Mouse (Mus musculus) adrenal gland, adult 18-20 months (tissue): ENCODE results near the gene Slc25a44. TPM values are rescaled to one million over a fixed set of nuclear protein-coding genes. Genes with fewer than 3 reads are reported as not detected.
"Not testable (repeated sequence)": the region's sequence is repeated elsewhere in the genome, so short reads cannot be mapped to it uniquely, and the experiment has no call there.

Experiments used
- DNase-seq, 2 experiments: peaks; one replicate each; pipeline ENCODE4 v3.0.0; 2021 to 2022; ENCODE audit warnings: low spot score in 2 of 2
- total RNA-seq, 2 experiments: library from RNA; stranded (reverse); gene quantifications; 1 replicate in 1 of 2; 2 replicates in 1 of 2; pipeline ENCODE4 v1.2.3; 2021

The Slc25a44 gene
- total RNA-seq, 2 experiments from 2014 or later: 56.0 to 66.6 TPM

GRCm38 (mm10) chr3:88452246-88452645 lies 27.3 kb upstream of the Slc25a44 start:
- DNase-seq: no peak

GRCm38 (mm10) chr3:88450379-88451131 lies 25.6 kb upstream of the Slc25a44 start:
- DNase-seq: no peak

- peak in 1 of 2 experiments; percentile 52 for DNase-seq
These were observed 24.6 kb upstream of the Slc25a44 start for GRCm38 (mm10) chr3:88449395-88450023.

GRCm38 (mm10) chr3:88448443-88448842 lies 23.5 kb upstream of the Slc25a44 start:
- DNase-seq: no peak

GRCm38 (mm10) chr3:88447676-88448183 lies 22.8 kb upstream of the Slc25a44 start:
- no peak for DNase-seq

- DNase-seq: no peak
These were observed 21.7 kb upstream of the Slc25a44 start for GRCm38 (mm10) chr3:88446471-88447123.

GRCm38 (mm10) chr3:88442888-88443287 lies 17.9 kb upstream of the Slc25a44 start:
- no peak for DNase-seq

GRCm38 (mm10) chr3:88442488-88442887 lies 17.5 kb upstream of the Slc25a44 start:
- DNase-seq: no peak

GRCm38 (mm10) chr3:88440500-88441381 lies 15.8 kb upstream of the Slc25a44 start:
- DNase-seq: peak in 1 of 2 experiments; percentile 44

GRCm38 (mm10) chr3:88439582-88439981 lies 14.6 kb upstream of the Slc25a44 start:
- no peak for DNase-seq

GRCm38 (mm10) chr3:88437454-88437853 lies 12.5 kb upstream of the Slc25a44 start:
- no peak for DNase-seq

GRCm38 (mm10) chr3:88436395-88437201 lies 11.7 kb upstream of the Slc25a44 start:
- DNase-seq: peak; percentile 66 to 69

GRCm38 (mm10) chr3:88435515-88435914 lies 10.6 kb upstream of the Slc25a44 start:
- DNase-seq: no peak

- DNase-seq: not testable (repeated sequence)
These were observed 3.7 kb upstream of the Slc25a44 start for GRCm38 (mm10) chr3:88428639-88429038.

- DNase-seq: no peak
These were observed 2.5 kb upstream of the Slc25a44 start for GRCm38 (mm10) chr3:88427342-88427905.

GRCm38 (mm10) chr3:88425708-88426420 lies 925 bp upstream of the Slc25a44 start:
- DNase-seq: no peak

GRCm38 (mm10) chr3:88425330-88425689 lies 371 bp upstream of the Slc25a44 start:
- DNase-seq: no peak

GRCm38 (mm10) chr3:88422020-88422720 lies 2.8 kb downstream of the Slc25a44 start:
- no peak for DNase-seq
